Mouse (Mus musculus): ENCODE data around the gene Armcx1.
"Not testable (repeated sequence)": the region's sequence is repeated elsewhere in the genome, so short reads cannot be mapped to it uniquely, and the experiment has no call there.

Gene Armcx1

DNA sequence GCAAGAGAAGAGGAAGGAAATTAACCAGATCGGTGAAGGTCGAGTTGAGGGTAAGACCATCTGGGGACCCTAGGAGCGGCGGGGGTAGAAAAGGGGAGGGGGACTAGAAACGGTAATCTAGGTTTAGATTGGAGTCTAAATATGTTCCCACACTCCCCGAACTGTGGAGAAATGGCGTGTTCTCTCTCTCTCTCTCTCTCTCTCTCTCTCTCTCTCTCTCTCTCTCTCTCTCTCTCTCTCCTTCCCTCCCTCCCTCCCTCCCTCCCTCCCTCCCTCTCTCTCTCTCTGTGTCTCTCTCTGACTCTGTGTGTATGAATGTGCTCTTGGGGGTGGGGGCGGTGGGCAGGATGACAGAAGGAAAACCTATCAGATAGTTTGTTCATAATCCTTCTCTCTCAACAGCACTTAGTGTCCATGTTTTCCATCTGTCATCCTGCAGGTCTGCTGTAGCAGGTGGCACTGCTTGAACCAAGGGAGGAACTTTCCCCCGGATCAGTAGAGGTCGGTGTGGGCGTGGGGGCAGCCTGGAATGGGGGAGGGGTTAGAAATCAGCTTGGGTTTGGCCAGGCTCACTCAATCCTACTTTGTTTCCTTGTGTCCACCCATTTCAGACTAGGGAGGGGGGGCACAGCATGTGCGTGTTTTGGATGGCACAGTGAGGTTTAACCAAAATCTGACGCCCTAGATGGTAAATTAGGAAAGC is 39.7 kb downstream of the Armcx1 start:
- no peak for DNase-seq (ENCODE audit: low spot score)

DNA sequence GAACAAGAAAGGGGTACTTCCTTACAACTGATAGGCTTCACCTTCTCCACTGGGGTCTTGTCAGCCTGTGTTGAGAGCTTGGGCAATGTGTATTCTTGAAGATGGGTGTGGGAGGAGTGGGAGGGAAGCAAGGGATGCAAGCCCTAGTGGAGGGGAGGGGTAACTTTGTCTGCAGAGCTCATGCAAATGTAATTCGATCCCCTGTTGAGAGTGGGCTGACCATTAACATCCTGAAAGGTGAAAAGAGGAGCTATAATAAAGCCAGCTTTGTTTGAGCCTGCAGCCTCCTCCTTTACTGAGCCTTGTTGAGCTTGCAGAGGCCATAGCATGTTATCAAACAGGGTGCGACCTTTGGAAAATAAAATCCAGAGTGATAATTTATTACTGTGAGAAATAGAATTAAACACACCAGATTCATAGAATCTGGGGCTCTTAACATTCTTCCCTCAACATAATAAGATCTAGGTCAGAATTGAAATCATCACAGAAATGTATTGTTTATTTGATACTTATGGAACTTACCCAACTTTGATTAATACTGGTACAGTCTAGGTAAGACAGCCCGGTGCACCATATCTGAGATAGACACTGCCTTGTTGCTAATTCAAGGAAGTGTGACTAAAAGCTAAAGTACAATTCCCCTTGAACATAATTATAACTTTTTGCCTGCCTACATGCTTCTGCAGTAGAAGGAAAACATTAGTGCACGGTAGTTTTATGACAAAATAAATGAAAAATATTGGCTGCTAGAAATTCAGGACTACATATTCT is 45.9 kb downstream of the Armcx1 start:
- DNase-seq (ENCODE audit: low spot score) = not testable (repeated sequence)
